Mouse (Mus musculus) B cell, adult (primary cell): ENCODE results near the gene Olfr17. TPM values are rescaled to one million over a fixed set of nuclear protein-coding genes. Genes with fewer than 3 reads are reported as not detected.

Experiments
- total RNA-seq: library from RNA; stranded (reverse); gene quantifications from 4 replicates; pipeline ENCODE4 v1.2.4, GENCODE M21; 2023; ENCODE audit not compliant: inconsistent age

Gene Olfr17
- total RNA-seq, result not detected in 4 replicates

GRCm38 (mm10) chr7:107092920-107093319 is at the start of gene Olfr17:
Gene Olfr17, plus strand, starts transcription at chr7:107093220.

GRCm38 (mm10) chr7:107070681-107071080 is 22.3 kb upstream of the Olfr17 start, which contains the start of gene Olfr714:
Gene Olfr714, plus strand, starts transcription at chr7:107070981.

GRCm38 (mm10) chr7:107110269-107110668 is 17.2 kb downstream of the Olfr17 start, which contains the start of gene Olfr715b:
Gene Olfr715b, minus strand, starts transcription at chr7:107110369.

GRCm38 (mm10) chr7:107130983-107131382 is 38.0 kb downstream of the Olfr17 start, which contains the start of gene Olfr715:
Gene Olfr715, minus strand, starts transcription at chr7:107131083.

GRCm38 (mm10) chr7:107138027-107138426 is 45.0 kb downstream of the Olfr17 start, which contains the start of gene Olfr716:
Gene Olfr716, plus strand, starts transcription at chr7:107138327.

Other genes starting within 250 kb of the Olfr17 start
- gene Olfr703, start 249.9 kb upstream of the Olfr17 start, total RNA-seq, result not detected in 4 replicates
- gene Olfr704, start 230.0 kb upstream of the Olfr17 start, total RNA-seq, result not detected in 4 replicates
- gene Olfr705, start 216.3 kb upstream of the Olfr17 start, total RNA-seq, result not detected in 4 replicates
- not detected in 4 replicates for gene Olfr706, start 205.1 kb upstream of the Olfr17 start, total RNA-seq
- not detected in 4 replicates for gene Olfr707, start 192.0 kb upstream of the Olfr17 start, total RNA-seq
- gene Olfr1532-ps1, start 185.2 kb upstream of the Olfr17 start, total RNA-seq, result not detected in 4 replicates
- gene Olfr709-ps1, start 161.0 kb upstream of the Olfr17 start, total RNA-seq, result 0.12 TPM in 1 of 4 replicates, not detected in the others
- gene Olfr710, start 144.9 kb upstream of the Olfr17 start, total RNA-seq, result not detected in 4 replicates
- gene Olfr6, start 129.3 kb upstream of the Olfr17 start, total RNA-seq, result not detected in 4 replicates
- gene Olfr711, start 117.8 kb upstream of the Olfr17 start, total RNA-seq, result not detected in 4 replicates
- gene Olfr2, start 87.1 kb upstream of the Olfr17 start, total RNA-seq, result not detected in 4 replicates
- not detected in 4 replicates for gene Olfr713, start 62.0 kb upstream of the Olfr17 start, total RNA-seq
- not detected in 4 replicates for gene Olfr714, start 22.2 kb upstream of the Olfr17 start, total RNA-seq
- gene Olfr715b, start 17.1 kb downstream of the Olfr17 start, total RNA-seq, result not detected in 4 replicates
- gene Olfr715, start 37.9 kb downstream of the Olfr17 start, total RNA-seq, result not detected in 4 replicates
- not detected in 4 replicates for gene Olfr716, start 45.1 kb downstream of the Olfr17 start, total RNA-seq
- gene Nlrp14, start 73.8 kb downstream of the Olfr17 start, total RNA-seq, result not detected in 4 replicates
- gene Rbmxl2, start 116.2 kb downstream of the Olfr17 start, total RNA-seq, result not detected in 4 replicates